In the genomic region with DNA sequence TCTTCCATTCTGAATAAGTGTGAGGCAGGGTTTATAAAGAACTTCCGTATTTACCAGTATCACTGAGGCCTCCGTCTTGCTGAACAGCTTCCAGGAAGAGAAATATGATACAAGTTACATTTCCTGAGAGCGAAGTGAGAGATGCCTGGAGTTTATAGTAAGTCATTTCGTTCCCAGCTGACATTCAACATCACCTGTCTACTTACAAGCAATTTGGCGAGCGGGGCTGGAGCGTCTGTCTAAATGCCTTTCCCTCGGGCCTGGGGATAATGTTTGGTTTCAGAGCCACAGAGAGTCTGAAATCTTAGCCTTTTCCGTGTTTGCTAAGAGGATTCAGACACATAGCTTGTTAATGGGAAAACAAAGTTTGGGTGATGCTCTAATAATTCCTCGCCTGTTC, we compare ENCODE assay signal across 15 mouse cellular contexts. TPM values are rescaled to one million over a fixed set of nuclear protein-coding genes. Genes with fewer than 3 reads are reported as not detected.
A peak's percentile ranks its signal among the peaks of the same experiment; 100 is the strongest.
DNase-seq lines count a peak whose midpoint lies in the region; ATAC-seq lines count a peak whose summit lies in the region.
"Had no signal": no experiment of that assay in that cellular context is flagged by ENCODE, and none has a peak within 500 bp of the region (broad histone marks: within the 10 kb centered on the region; RNA-seq: fewer than 3 reads in every experiment).

No protein-coding gene starts in this region.

- H3K27me3 ChIP-seq in heart, embryonic 13.5 days (replicated peaks), result no peaks in the 10 kb centered on the region
- no peaks in the 10 kb centered on the region for H3K27me3 ChIP-seq in lung, embryonic 16.5 days (ENCODE audit: control insufficient read depth, insufficient read depth, low read depth, low read length)
- H3K27me3 ChIP-seq: neural tube, embryonic 15.5 days had no signal

- H3K9me3 ChIP-seq in heart, embryonic 13.5 days, result no peaks in the 10 kb centered on the region
- H3K9me3 ChIP-seq in lung, embryonic 16.5 days (ENCODE audit: control insufficient read depth, low read length), result no peaks in the 10 kb centered on the region
- H3K9me3 ChIP-seq: neural tube, embryonic 15.5 days had no signal

- intact Hi-C loops in left cerebral cortex, postnatal 36 days (cut with DNase I), result no loop called here

- no peak for DNase-seq in heart, postnatal 4 days
- no peak for DNase-seq in lung, adult 18-20 months
- DNase-seq in gastrocnemius, postnatal 10 days, result peak; percentile 6
- no peak for DNase-seq in adrenal gland, adult (ENCODE audit: inconsistent age in 2 of 2, low spot score in 1 of 2)
- no peak for DNase-seq in left cerebral cortex, postnatal 36 days (ENCODE audit: low spot score in 2 of 2)
- DNase-seq: liver; lung, postnatal 4 days; thymus, postnatal 36 days had no signal

- H3K9ac ChIP-seq in heart, embryonic 13.5 days, result no peak overlapping the region
- no peak overlapping the region for H3K9ac ChIP-seq in lung, embryonic 16.5 days (ENCODE audit: low read length)
- H3K9ac ChIP-seq: hindbrain, embryonic 14.5 days; neural tube, embryonic 15.5 days had no signal

- H3K4me1 ChIP-seq in heart, embryonic 13.5 days, result peaks cover 9% of the 10 kb centered on the region; the same call in 1 of the 2 replicates
- no peaks in the 10 kb centered on the region for H3K4me1 ChIP-seq in lung, embryonic 16.5 days (replicated peaks; ENCODE audit: control insufficient read depth, insufficient read depth, low read length)
- H3K4me1 ChIP-seq: neural tube, embryonic 15.5 days had no signal

- no peak for ATAC-seq in heart, embryonic 13.5 days (ENCODE audit: extremely low read depth, insufficient number of reproducible peaks, low FRiP score, low TSS enrichment)
- no peak for ATAC-seq in lung, embryonic 16.5 days (ENCODE audit: low read depth)
- ATAC-seq: CD4-positive, CD25-positive, alpha-beta regulatory T cell, adult 4 months had no signal

- no peak overlapping the region for H3K27ac ChIP-seq in heart, embryonic 13.5 days (replicated peaks)
- no peak overlapping the region for H3K27ac ChIP-seq in lung, embryonic 16.5 days (ENCODE audit: low read length)
- H3K27ac ChIP-seq: hindbrain, embryonic 14.5 days; neural tube, embryonic 15.5 days had no signal

- WGBS in heart, embryonic 13.5 days, result 52% methylated on average over 10 of the region's 10 CpGs
- 27% methylated on average over 10 of the region's 10 CpGs for WGBS in lung, embryonic 16.5 days

- H3K36me3 ChIP-seq in heart, embryonic 13.5 days, result no peaks in the 10 kb centered on the region
- no peaks in the 10 kb centered on the region for H3K36me3 ChIP-seq in lung, embryonic 16.5 days (ENCODE audit: control insufficient read depth, insufficient read depth, low read length)
- H3K36me3 ChIP-seq: neural tube, embryonic 15.5 days had no signal

- no peak overlapping the region for H3K4me3 ChIP-seq in heart, embryonic 13.5 days
- H3K4me3 ChIP-seq in lung, embryonic 16.5 days (ENCODE audit: low read length), result no peak overlapping the region
- H3K4me3 ChIP-seq: neural tube, embryonic 15.5 days had no signal

- H3K4me2 ChIP-seq in heart, embryonic 13.5 days, result peak overlapping the region; percentile 20; the same call in 1 of the 2 replicates
- H3K4me2 ChIP-seq in lung, embryonic 16.5 days (ENCODE audit: low read depth, low read length), result peak overlapping the region; percentile 11; the same call in 1 of the 2 replicates
- H3K4me2 ChIP-seq: heart, embryonic 11.5 days; hindbrain, embryonic 14.5 days; neural tube, embryonic 15.5 days had no signal

RNA-seq across cellular contexts. Expression of a gene that starts 37.2 kb away (rescaled TPM):
- polyA plus RNA-seq in heart, embryonic 13.5 days (2015; fragmentation: Nextera tagmentation; extraction: Ambion mirVana), result 0.08 TPM in 1 of 2 replicates, not detected in the other
- not detected for total RNA-seq in heart, postnatal 4 days (2021)
- polyA plus RNA-seq in lung, embryonic 16.5 days (2015; fragmentation: Nextera tagmentation; extraction: Ambion mirVana), result 0.14 and 0.16 TPM in 2 replicates
- 1 to 10 TPM; 7.5 to 7.8 TPM for total RNA-seq in gastrocnemius, postnatal 10 days (2021)
- total RNA-seq in left cerebral cortex, postnatal 36 days (2021), result 10 to 100 TPM; 26.2 to 30.8 TPM
- polyA plus RNA-seq: CD4-positive, CD25-positive, alpha-beta regulatory T cell, adult 4 months; kidney, embryonic 14.5 days had no signal

Comparison
In these comparisons a context has a peak if more than half of its experiments do, and no peak if none do; other contexts are left out.
1. RNA of a gene that starts 37.2 kb away (total RNA-seq): 26.2 to 30.8 TPM in left cerebral cortex, postnatal 36 days and 7.5 to 7.8 TPM in gastrocnemius, postnatal 10 days; not detected in heart, postnatal 4 days; every median in the first group is over 4 times any median in the second.